Mouse (Mus musculus) left cerebral cortex, postnatal 4 days (tissue): ENCODE results near the gene Tstd1. TPM values are rescaled to one million over a fixed set of nuclear protein-coding genes. Genes with fewer than 3 reads are reported as not detected.

Experiments used
- DNase-seq: peaks from one replicate; pipeline ENCODE4 v3.0.0-alpha.2; 2022
- intact Hi-C: fragments of 180-260 bp; cut with DNase I; formaldehyde crosslinking; loops from one replicate; pipeline ENCODE4 v1.15.1; 2025
- total RNA-seq, 2 experiments: library from RNA; stranded (reverse); gene quantifications; 2 replicates each; pipeline ENCODE4 v1.2.3; 2021

The Tstd1 gene
- total RNA-seq, 2 experiments from 2014 or later, result 2.9 to 5.8 TPM

DNA sequence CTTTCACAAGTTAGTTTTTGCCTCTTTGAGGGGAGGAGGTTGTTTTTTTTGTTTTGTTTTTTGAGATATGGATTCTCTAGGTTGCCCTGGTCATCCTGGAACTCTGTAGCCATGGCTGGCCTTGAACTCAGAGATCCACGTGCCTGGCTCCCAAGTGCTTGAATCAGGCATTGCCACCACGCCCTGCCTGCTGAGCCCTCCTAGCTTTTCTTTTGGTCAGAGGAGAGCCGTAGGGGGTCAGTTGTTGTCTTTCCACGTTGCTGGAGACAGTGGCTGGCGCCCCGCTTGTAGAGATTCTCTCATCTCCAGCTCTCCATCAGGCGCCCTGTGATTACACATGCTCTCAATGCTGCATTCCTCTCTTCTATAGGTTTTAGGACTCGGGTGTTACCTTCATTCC is 5.1 kb upstream of the Tstd1 start:
- no peak for DNase-seq
- intact Hi-C loops, result no loop called here

DNA sequence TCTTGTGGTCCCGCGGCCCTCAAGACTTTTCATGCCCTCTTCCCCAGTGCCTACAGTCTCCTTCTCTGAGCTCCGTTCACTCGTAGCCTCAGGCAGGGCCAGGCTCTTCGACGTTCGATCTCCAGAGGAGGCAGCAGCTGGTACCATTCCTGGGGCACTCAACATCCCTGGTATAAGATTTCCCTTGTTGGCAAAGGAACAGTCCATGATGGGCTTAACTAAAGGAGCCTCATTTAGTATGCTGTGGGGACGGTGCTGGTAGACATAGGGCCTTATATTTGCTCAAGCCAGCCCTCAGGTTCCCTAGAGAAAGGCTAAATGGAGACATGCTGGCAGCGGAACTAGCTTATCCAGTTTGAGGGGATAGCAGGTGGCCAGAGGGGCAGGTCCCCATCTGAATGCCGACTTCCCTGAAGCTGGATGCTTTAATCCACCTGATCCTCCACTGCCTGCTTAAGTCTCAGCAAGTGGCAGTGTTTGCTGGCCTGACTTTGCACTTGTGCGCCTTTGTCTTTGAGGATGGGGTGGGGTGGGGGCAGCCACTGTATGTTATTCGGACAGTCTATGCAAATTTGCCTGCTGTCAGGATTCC is 715 bp downstream of the Tstd1 start:
- DNase-seq, result no peak

DNA sequence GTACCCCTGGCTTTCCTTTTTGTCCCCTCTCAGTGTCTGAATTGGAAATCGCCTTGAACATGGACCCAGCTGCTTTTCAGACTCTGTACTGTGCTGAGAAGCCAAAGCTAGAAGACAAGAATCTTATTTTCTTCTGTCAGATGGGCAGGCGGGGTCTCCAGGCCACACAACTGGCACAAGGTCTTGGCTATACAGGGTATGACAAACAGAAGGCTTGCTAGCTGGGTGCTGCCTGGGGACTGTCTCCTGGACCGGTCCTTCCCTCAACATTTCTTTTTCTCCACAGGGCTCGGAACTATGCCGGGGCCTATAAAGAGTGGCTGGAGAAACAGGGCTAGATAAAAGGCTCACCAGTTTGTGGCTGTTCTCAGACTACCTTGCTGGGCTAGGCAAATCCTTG is 1.2 kb downstream of the Tstd1 start:
- intact Hi-C loops, result no loop called here
- no peak for DNase-seq

More for the DNA sequence above, 715 bp downstream of the Tstd1 start:
- intact Hi-C loops, result no loop called here

DNA sequence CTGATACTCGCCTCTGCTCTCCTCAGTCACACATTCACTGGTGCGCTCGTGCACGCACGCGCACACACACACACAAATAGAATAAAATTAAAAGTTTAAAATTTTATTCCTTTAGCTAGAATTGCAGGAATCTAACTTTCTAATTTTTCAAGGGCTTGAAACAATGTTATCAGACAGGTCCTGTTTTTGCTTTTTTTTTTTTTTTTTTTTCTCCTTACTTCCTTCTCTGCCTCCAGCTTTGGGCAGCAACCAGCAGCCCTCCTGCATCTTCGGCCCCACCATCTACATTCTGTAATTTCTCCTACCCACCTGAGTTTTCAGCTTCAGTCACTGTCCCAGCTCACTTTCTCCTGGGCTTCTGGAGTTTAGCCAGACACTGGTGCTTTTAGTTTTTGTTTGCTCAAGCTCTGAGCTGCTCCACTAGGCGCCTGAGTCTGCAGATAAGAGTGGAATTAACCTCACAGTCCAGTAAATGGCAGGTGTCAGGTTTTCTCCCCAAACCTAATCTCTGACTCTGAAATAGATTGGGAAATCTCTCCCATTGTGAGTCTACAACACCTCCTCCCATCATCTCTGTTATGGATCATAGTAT is 3.9 kb downstream of the Tstd1 start:
- DNase-seq, result no peak
- intact Hi-C loops, result no loop called here

DNA sequence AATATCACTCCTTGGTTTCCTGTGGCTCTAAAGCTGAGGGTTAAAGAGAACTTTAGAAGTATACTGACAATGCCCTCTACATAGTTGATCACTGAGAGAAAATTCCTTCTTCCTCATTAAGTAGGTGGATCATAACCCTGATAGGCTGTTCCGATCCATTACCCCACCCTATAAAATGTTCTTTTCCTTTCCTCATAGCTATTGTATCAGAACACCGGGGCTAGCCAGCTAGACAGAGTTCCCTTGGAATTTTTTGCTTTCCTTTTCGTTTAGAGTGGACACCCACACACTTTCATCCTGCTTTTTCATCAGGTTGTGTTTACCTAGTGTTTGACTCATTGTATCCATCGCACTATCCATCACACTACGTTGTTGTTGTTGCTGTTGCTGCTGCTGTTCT is 6.0 kb downstream of the Tstd1 start:
- DNase-seq, result no peak
- intact Hi-C loops, result no loop called here

DNA sequence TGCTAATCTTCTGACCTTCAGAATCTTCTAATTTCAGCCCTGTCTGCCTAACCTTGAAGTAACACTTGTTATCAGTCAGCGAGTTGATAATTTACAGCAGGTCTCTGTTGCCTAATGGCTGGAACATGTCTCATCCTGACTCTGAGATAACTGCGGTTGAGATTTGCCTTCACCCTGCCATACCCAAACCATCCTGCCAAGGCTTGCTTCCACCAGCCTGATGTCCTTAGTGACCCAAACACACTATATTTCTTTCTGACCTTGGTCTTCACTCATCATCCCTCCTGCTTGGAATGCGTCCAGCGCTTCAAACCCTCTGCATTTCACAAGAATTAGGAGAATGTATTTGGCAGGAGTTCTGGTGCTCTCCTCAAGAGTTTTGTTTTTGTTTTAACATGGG is 6.5 kb downstream of the Tstd1 start:
- intact Hi-C loops, result no loop called here
- DNase-seq, result no peak

DNA sequence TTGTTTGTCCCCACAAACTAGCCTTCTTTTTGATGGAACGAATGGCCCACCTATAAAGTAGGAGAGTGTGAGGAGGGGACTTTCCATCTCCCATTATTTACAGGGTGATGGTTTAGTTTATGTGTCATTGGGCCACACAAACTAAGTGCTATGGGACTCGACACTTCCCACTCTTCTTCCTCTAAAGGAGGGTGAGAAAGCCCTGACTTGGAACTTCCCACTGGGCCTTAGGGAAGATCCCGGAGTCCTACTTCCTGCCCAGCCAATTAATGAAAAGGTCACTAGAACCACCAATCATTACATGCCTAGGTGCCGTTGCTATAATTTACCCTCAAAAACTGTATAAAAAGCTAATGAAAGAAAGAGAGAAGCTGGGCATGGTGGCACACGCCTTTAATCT is 13.5 kb downstream of the Tstd1 start:
- no peak for DNase-seq
- intact Hi-C loops, result no loop called here

DNA sequence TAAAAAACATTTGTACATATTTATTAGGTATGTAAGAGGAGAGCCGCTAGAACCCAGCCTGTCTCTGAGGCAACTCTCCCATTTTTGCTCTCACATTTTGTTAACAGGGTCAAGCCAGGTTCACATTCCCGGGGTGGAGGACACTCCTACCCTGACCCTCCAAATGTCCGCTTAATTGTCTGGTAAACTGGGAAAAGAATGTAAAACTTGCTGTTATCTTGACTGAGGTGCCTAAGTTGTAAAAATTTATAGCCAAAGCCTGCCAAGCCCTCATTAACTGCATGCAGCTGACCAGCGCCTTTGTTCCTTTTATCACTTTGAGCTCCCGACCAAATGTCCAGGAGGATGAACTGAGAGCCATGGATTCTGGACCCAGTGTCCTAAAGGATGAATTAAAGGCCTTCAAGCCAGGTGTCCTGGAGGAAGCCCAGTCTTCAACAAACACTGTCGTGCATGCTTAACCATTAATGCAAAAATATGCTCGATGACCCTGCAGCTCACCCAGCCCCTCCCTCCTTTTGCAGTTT is 16.7 kb downstream of the Tstd1 start:
- intact Hi-C loops, result no loop called here

DNA sequence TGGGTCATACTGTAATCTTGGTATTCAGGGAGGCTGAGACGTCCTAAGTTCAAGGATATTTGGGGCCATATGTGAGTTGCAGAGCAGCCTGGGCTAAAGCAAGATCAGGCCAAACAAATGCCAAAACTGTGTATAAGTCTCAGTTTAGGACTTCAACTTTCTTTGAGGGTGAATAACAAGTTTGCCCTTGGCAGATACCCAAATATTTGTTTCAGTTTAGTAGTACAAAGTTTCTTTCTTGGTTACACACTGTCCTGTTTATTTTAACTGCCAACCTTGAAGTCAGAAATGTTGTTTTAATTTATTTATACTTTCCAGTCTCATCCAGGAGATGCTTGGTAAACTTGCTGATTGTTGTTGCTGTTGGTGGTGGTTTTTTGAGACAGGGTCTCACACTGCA is 17.3 kb downstream of the Tstd1 start:
- no peak for DNase-seq
- intact Hi-C loops, result no loop called here

More for the DNA sequence above, 16.7 kb downstream of the Tstd1 start:
- DNase-seq, result no peak

DNA sequence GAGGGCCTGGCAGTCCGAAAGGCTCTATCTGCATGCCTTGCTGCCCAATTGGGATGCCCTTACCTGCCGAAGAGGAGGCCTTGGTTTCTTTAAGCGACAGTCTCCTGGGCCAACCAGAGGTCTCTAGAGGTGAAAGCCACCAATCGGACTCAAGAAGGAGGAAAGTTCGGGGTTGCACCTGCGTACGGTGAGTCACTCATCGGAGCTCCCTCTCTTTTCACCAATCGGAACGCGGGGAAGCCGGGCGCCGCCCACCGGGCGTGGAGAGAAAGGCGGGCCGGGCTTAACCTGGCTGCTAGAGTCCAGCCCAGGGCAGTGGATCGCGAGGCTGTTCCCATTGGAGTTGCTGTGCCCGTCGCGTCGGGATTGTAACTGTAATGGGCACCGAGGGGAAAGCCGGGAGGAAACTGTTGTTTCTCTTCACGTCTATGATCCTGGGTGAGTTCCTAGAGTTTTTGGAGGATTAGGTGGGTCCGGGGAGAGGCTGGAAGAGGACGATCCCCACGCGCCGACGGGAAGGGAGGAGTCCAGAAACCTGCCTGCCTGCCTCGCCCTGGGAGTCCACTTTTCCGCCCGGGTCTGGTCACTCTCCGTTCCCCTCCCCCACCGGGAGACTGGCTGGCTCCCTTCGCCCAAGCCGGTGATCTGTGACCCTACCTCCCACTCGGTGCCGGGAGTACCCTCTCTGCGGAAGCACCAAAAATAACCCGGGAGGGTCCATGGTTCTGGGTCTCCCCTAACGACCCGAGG is 18.8 kb downstream of the Tstd1 start, which contains the start of gene F11r:
TSS of gene F11r (plus strand) at position 272 of the 750 bp plus-strand sequence.
- peak; percentile 46 for DNase-seq
- intact Hi-C loops, result no loop called here

DNA sequence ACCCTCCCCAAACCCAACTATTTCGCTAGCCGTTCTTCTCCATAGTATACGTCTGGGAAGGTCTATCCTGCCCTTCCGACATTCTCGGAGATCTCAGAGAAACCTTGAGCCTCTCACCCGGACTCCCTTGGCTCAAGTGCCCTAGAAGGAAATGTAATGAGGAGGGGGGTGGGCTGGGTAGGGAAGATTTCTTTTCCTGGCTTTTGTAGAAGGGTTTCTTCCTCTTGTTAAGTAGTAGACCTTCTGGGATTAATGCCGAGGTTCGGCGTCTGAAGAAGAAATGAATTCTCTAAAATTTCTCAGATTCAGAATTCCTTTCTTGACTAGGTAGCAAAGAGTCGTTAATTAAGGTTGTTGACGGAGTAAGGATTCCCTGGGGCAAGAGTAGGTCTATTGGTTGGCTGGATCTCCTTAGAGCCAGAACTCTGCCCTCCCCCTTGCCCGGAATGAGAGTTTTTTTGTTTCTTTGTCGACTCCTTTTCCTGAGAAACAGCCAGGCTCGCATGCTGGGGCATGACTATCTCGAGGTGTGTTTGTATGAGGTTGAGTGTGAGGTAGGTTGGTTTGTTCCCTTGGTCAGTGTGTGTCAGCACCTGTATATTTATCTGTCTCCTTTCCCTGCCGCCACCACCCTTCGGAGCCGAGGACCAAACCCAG is 19.5 kb downstream of the Tstd1 start:
- intact Hi-C loops, result no loop called here
- DNase-seq, result no peak

DNA sequence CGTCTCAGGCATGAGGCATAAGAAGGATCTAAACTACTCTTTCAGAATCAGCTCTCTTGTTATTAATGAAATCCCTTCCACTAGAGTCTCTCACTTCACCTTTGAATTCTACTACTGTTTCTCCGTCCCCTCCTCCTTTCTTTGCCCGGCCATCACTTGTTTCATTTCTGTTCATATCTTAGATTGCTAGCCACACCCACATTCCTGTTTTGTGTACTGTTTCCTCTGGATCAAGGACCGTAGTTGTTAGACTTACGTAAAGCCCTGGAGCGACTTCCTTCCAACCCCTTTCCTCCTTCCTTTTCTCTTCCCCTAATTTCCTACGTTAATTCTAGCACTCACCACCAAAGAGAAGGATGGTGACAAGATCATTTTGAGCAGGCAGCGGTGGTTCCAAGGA is 20.4 kb downstream of the Tstd1 start:
- intact Hi-C loops, result no loop called here
- no peak for DNase-seq

DNA sequence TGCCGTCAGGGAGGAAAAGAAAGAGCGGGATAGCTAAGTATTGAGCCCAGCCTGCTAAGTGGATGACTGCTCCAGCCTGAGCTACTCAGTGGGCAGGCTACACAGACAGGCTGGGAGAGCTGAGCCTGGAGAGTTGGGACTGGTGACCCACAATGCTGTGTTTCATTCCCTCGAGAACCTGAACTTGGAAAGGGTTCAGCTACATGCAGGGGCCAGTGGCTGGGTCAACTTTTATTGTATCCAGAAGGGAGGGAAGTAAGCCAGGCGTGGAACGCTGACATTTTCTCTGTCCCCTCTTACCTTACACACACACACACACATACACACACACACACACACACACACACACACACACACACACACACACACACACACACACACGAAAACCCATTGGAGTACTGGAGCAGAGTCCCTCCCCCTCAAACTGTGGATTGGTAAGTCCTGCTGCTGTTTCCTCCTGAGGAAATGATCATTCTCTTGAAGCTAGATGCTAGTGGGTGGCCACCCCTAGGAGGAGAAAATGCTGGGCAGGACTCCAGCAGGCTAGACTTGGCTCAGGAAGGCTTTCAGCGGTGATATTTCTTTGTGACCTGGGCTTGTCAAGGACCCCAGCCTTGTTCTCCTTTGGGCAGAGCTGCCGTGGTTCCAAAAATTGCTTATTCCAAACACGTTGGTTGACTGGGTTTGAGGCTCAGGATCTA is 21.5 kb downstream of the Tstd1 start:
- DNase-seq, result peak; percentile 16
- intact Hi-C loops, result no loop called here

DNA sequence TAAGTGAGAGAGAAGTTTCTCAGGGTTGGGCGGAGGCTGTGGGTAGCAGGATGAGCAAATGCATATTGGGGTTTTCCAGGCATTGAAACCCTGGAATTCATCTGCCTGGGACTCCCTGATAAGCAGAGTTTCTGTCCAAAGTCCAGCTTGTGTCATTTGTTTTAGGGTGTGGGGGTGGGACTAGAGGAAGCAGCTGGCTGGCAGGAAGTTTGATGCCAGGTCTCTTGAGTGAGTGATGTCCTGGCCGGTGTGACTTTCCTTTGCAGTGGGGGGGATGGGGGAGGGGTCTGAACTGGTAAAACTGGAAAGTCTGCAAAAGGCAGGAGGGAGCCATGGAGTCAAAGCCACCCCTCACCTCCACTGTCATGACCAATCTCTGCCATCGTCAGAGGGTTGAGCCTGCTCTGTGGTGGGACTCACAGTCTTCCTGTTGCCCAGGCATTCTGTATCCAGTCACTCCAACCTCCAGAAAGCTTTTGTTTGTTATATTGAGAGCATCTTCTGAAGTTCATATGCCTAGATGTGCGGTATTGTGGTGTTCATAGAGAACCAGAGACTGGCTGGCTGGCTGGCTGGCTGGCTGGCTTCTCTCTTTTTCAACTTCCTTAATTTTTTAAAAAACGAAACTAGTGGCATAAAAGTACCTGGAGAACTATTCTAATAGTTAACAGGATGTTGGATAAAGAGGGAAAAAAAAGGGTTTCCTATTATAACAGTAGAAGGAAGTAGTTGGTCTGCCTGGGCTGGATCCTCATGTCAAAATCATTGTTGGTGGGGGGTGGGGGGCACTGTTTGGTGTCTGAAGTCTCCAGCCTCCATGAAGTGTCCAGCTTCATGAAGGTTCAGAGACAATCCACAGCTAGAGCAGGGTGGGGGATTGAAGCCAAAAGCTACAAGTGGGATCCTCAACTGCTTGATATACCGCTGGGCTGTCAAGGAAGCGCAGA is 23.1 kb downstream of the Tstd1 start:
- no peak for DNase-seq
- intact Hi-C loops, result no loop called here

DNA sequence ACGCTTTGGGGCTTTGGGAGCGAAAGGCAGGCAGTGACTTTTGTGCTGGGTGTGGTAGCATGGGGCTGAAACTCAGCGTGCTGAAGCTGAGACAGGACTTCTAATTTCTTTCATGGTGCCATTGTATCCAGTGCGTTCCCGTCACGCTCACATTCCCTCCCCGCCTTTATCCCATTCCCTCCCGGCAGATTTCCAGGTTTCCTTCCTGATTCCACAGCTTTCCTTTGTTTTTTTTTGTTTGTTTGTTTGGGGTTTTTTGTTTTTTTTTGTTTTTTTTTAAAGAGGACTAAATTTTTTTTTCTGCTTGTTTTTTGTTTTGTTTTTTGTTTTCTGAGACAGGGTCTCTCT is 23.7 kb downstream of the Tstd1 start:
- intact Hi-C loops, result no loop called here
- DNase-seq, result no peak

DNA sequence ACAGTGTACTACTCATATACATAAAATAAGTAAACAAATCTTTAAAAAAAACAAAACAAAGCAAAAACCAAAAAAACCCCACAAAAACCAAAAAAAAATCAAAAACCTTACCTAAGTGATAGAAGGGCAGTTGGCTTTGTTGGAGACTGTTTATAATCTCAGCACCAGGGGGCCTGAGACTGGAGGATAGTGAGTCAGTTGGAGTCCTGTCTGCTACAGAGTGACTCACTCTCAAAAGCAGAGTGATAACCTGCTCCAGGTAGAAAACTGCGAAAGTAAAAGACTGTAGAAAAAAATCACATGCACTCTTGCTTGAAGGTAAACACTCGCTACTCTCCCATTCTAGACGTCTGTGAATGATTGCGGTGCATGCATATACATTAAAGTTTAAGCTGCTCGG is 26.4 kb downstream of the Tstd1 start:
- no peak for DNase-seq
- intact Hi-C loops, result no loop called here

DNA sequence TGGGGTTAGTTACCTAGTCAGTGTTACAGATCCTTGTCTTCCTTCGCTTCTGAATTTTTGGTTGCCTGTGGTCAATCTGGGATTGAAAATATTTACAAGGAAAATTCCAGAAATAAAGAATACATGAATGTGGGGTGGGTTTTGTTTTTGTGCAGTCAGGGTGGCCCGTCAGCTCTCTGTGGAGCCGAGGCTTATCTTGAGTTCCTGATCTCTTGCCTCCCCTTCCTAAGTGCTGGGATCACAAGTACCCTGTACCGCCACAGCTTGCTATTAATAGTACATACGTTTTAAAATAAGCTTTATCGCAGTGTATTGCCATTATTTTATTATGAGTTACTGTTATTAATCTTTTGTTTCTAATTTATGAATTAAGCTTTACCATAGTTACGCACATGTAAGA is 28.2 kb downstream of the Tstd1 start:
- no peak for DNase-seq
- intact Hi-C loops, result no loop called here

DNA sequence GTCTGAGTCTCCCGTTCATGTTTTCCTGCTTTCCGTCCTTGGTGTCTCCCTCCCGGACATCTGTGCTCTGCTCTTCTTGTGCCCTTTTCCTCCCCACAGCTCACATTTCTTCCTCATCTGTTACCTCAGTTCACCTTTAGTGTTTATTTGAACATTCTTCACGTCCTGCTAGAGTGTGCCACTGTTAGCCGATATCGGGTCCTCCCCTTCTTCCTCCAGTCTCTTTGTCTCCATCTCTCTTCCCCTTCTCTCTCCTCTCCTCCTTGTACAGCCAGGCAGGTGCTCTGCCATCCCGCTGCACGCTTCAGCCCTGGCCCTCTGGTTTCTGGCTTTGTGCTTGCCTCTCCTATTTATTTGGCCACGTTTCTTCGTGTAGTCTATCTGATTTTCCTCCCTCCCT is 29.0 kb downstream of the Tstd1 start:
- intact Hi-C loops, result no loop called here
- no peak for DNase-seq

DNA sequence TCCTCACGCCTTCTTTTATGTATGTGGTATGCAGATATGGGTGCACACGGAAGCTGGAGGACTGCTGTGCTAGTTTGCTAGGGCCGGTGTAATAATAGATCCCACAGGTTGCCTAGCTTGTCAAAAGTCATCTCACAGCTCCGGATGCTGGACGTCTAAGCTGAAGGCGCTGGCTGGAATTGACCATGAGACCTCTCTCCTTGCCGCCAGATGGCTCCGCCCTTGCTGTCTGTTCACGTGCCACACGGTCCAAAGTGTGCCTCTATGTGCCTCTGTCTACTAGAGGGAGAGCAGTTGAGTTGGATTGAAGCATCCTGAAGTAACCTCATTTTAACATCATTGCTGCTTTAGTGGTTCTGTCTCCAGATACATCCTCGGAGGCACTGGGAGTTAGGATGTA is 31.4 kb downstream of the Tstd1 start:
- no peak for DNase-seq
- intact Hi-C loops, result no loop called here

DNA sequence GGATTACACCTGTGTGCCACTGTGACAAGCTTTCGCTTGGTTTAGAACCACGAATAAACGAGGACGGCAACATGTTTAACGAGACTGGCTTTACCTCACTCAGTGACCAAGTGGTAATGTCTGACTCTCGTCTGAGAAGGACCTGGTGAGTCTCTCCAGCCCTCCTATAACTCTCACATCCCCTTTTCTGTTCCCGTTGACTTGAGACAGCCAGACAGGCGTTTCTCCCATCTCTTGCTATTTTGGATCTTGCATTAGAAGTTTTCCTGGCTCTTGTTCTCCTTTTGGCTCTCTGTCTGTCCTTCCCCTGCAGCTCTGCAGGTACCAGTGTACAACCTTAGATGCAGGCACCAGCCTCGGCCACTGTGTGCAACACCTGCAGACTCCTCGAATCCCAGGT is 32.3 kb downstream of the Tstd1 start:
- intact Hi-C loops, result no loop called here
- no peak for DNase-seq
